Comparison of ENCODE assay signal across 13 mouse cellular contexts in the genomic region with DNA sequence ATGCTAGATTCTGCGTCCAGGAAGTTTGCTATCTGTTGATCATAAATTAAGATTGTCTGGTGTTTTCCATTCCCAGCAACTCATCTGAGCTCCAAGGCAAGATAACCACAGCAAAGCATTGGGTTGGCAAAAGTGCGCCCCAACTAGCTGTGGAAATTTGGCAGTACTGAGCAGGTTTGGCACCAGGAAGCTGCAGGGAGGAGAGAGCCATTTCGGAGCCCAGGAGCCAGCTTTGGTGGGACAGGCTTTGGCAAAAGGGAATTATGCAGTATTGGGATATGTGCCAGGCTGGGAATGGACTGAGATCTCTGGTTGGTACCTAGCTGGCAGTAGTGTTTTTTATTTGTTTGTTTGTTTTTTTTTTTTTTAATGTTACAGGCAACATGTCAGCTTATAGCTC.
"Had no signal": no experiment of that assay in that cellular context is flagged by ENCODE, and none has a peak within 500 bp of the region (broad histone marks: within the 10 kb centered on the region; RNA-seq: fewer than 3 reads in every experiment).

No protein-coding gene starts in this region.

- H3K27me3 ChIP-seq: liver, embryonic 15.5 days; neural tube, embryonic 12.5 days; stomach, embryonic 15.5 days had no signal

- H3K9ac ChIP-seq: liver, embryonic 15.5 days; neural tube, embryonic 12.5 days; stomach, embryonic 15.5 days had no signal

- H3K4me2 ChIP-seq: liver, embryonic 11.5 days; liver, embryonic 15.5 days; neural tube, embryonic 12.5 days; stomach, embryonic 15.5 days had no signal

- DNase-seq: kidney, adult 8-10 months; kidney, postnatal 25 days; lung, adult 2 months; lung, postnatal 36 days; midbrain, embryonic 14.5 days; right cerebral cortex, postnatal 14 days; thymus, postnatal 36 days had no signal

- H3K9me3 ChIP-seq: limb, embryonic 10.5 days; liver, embryonic 15.5 days; neural tube, embryonic 12.5 days; stomach, embryonic 15.5 days had no signal

- H3K4me3 ChIP-seq: limb, embryonic 10.5 days; liver, embryonic 15.5 days; neural tube, embryonic 12.5 days; stomach, embryonic 15.5 days had no signal

- H3K36me3 ChIP-seq: limb, embryonic 10.5 days; liver, embryonic 15.5 days; neural tube, embryonic 12.5 days; stomach, embryonic 15.5 days had no signal

- H3K4me1 ChIP-seq: limb, embryonic 10.5 days; liver, embryonic 15.5 days; neural tube, embryonic 12.5 days; stomach, embryonic 15.5 days had no signal

- H3K27ac ChIP-seq: limb, embryonic 10.5 days; liver, embryonic 15.5 days; neural tube, embryonic 12.5 days; stomach, embryonic 15.5 days had no signal

- ATAC-seq: lung, postnatal 0 days had no signal
